Mouse (Mus musculus) kidney, postnatal 0 days (tissue): ENCODE results near the gene Tmem223. TPM values are rescaled to one million over a fixed set of nuclear protein-coding genes. Genes with fewer than 3 reads are reported as not detected.

Experiments used
- ATAC-seq: fragments of 200-750 bp; cut with Nextera tagmentation; replicated peaks from 2 replicates; pipeline ENCODE4 v1.8.0; 2017; ENCODE audit warnings: low read depth, moderate number of reproducible peaks, moderate TSS enrichment, moderate library complexity; ENCODE audit not compliant: low FRiP score
- DNase-seq: peaks from one replicate; pipeline ENCODE4 v3.0.0-alpha.2; 2016; ENCODE audit warnings: low spot score
- H3K27ac ChIP-seq: fragments of 300-500 bp; sonication (generic); 2 replicates; pipeline ENCODE4 v1.5.1; 2014; ENCODE audit warnings: mild to moderate bottlenecking
- H3K27me3 ChIP-seq: fragments of 300-500 bp; sonication (generic); 2 replicates; pipeline ENCODE4 v1.6.1; 2014; ENCODE audit warnings: low read length, mixed read lengths; ENCODE audit not compliant: insufficient read depth
- H3K36me3 ChIP-seq: fragments of 300-500 bp; sonication (generic); 2 replicates; pipeline ENCODE4 v1.6.1; 2014; ENCODE audit warnings: low read length, mixed read lengths; ENCODE audit not compliant: insufficient read depth
- H3K4me1 ChIP-seq: fragments of 300-500 bp; sonication (generic); replicated peaks from 2 replicates; pipeline ENCODE4 v1.6.1; 2014; ENCODE audit warnings: antibody characterized with exemption, low read length, mixed read lengths; ENCODE audit not compliant: insufficient read depth
- H3K4me2 ChIP-seq: fragments of 300-500 bp; sonication (generic); 2 replicates; pipeline ENCODE4 v1.6.1; 2014; ENCODE audit warnings: mild to moderate bottlenecking, low read length, moderate library complexity, mixed read lengths
- H3K4me3 ChIP-seq: fragments of 300-500 bp; sonication (generic); replicated peaks from 2 replicates; pipeline ENCODE4 v1.5.1; 2014; ENCODE audit warnings: low read depth, low read length
- H3K9ac ChIP-seq: fragments of 300-500 bp; sonication (generic); 2 replicates; pipeline ENCODE4 v1.6.1; 2014; ENCODE audit warnings: low read depth, low read length
- H3K9me3 ChIP-seq: fragments of 300-500 bp; sonication (generic); replicated peaks from 2 replicates; pipeline ENCODE4 v1.6.1; 2016; ENCODE audit warnings: low read length, inconsistent platforms, mixed read lengths
- CTCF ChIP-seq: IDR thresholded peaks from 2 replicates; pipeline ENCODE4 v1.5.1; 2016; ENCODE audit warnings: antibody characterized with exemption, low read depth, mild to moderate bottlenecking, moderate library complexity
- WGBS: fragments of 180-500 bp; shearing (Covaris S2); extraction: QIAGEN DNeasy Blood & Tissue Kit; methylation state at CpG from one replicate; pipeline ENCODE4 v1.1.7; 2014; 5-methylcytosine and 5-hydroxymethylcytosine counted together
- polyA plus RNA-seq: library from polyadenylated mRNA; unstranded; fragments of >200 nt; fragmentation: Nextera tagmentation; extraction: Ambion mirVana; gene quantifications from 2 replicates; pipeline ENCODE4 v1.2.1, GENCODE M21; 2015

Tmem223 gene
- polyA plus RNA-seq, 1 experiment from 2014 or later, result 286 TPM

GRCm38 (mm10) chr19:8773409-8773808 is 2.6 kb downstream of the Tmem223 start:
- Histone ChIP-seq H3K4me3 (peak overlapping the region; percentile 73), H3K27ac (peak overlapping the region; percentile 97; the same call in 1 of the 2 replicates), H3K27me3 (no peaks in the 10 kb centered on the region), H3K4me2 (peak overlapping the region; percentile 93), H3K4me1 (peaks cover 14% of the 10 kb centered on the region; the same call in 1 of the 2 replicates), H3K9ac (peak overlapping the region; percentile 94; the same call in 1 of the 2 replicates), H3K36me3 (peaks cover 17% of the 10 kb centered on the region), H3K9me3 (no peaks in the 10 kb centered on the region)
- no peak for ATAC-seq
- no peak for TF ChIP-seq CTCF
- WGBS, result 46% methylated on average over 6 of the region's 6 CpGs
- no peak for DNase-seq

- peak within 1 kb of the TSS; percentile 93 for H3K4me2 ChIP-seq
- WGBS, result under 1% methylated on average over 65 of the region's 68 CpGs
- DNase-seq, result peak; percentile 96
- 0 out of 2 replicates have a peak, but pooled peaks have one; percentile 8 for TF ChIP-seq CTCF
- peak within 1 kb of the TSS; percentile 97 for H3K27ac ChIP-seq
- no peaks in the 10 kb centered on the region for H3K9me3 ChIP-seq
- H3K36me3 ChIP-seq, result peaks cover 13% of the 10 kb centered on the region
- peaks cover 14% of the 10 kb centered on the region; the same call in 1 of the 2 replicates for H3K4me1 ChIP-seq
- no peaks in the 10 kb centered on the region for H3K27me3 ChIP-seq
- H3K9ac ChIP-seq, result peak within 1 kb of the TSS; percentile 94
- peak; percentile 86 for ATAC-seq
- peak within 1 kb of the TSS; percentile 73 for H3K4me3 ChIP-seq
Observed at GRCm38 (mm10) chr19:8774086-8774835, 3.5 kb downstream of the Tmem223 start, which contains the start of gene Tmem179b. Tmem179b (minus strand) TSS chr19:8774467.

GRCm38 (mm10) chr19:8774951-8775421 is 4.2 kb downstream of the Tmem223 start:
- DNase-seq, result peak; percentile 30
- Histone ChIP-seq H3K36me3 (peaks cover 11% of the 10 kb centered on the region), H3K9me3 (no peaks in the 10 kb centered on the region), H3K4me1 (peaks cover 14% of the 10 kb centered on the region; the same call in 1 of the 2 replicates), H3K27me3 (no peaks in the 10 kb centered on the region), H3K9ac (peak overlapping the region; percentile 94), H3K4me3 (peak overlapping the region; percentile 73), H3K27ac (peak overlapping the region; percentile 97), H3K4me2 (peak overlapping the region; percentile 93)
- ATAC-seq, result no peak; the same call in 1 of the 2 replicates
- WGBS, result 2% methylated on average over 20 of the region's 20 CpGs
- no peak for TF ChIP-seq CTCF

GRCm38 (mm10) chr19:8786008-8786781 is 15.4 kb downstream of the Tmem223 start, which contains the start of gene Taf6l:
Taf6l (minus strand) TSS chr19:8786417.
- Histone ChIP-seq H3K36me3 (0 out of 2 replicates have a peak, but pooled peaks cover 6% of the 10 kb centered on the region), H3K9ac (peak within 1 kb of the TSS; percentile 66), H3K4me2 (peak within 1 kb of the TSS; percentile 68), H3K27me3 (no peaks in the 10 kb centered on the region), H3K4me1 (no peaks in the 10 kb centered on the region; the same call in 1 of the 2 replicates), H3K9me3 (no peaks in the 10 kb centered on the region), H3K4me3 (peak within 1 kb of the TSS; percentile 72), H3K27ac (peak within 1 kb of the TSS; percentile 87)
- DNase-seq (peak; percentile 98), ATAC-seq (peak; percentile 99)
- WGBS, result under 1% methylated on average over 32 of the region's 32 CpGs
- peak; percentile 40; the same call in 1 of the 2 replicates for TF ChIP-seq CTCF

- 34% methylated on average over 3 of the region's 3 CpGs for WGBS
- no peak for TF ChIP-seq CTCF
- no peak overlapping the region for H3K4me2 ChIP-seq
- H3K36me3 ChIP-seq, result peaks cover 5% of the 10 kb centered on the region; the same call in 1 of the 2 replicates
- H3K9ac ChIP-seq, result no peak overlapping the region
- no peak for ATAC-seq
- no peaks in the 10 kb centered on the region for H3K9me3 ChIP-seq
- H3K27ac ChIP-seq, result no peak overlapping the region
- H3K27me3 ChIP-seq, result no peaks in the 10 kb centered on the region
- no peaks in the 10 kb centered on the region; the same call in 1 of the 2 replicates for H3K4me1 ChIP-seq
- DNase-seq, result no peak
- no peak overlapping the region for H3K4me3 ChIP-seq
Observed at GRCm38 (mm10) chr19:8788521-8788920, 17.7 kb downstream of the Tmem223 start.

- TF ChIP-seq CTCF, result no peak
- no peak overlapping the region for H3K9ac ChIP-seq
- no peaks in the 10 kb centered on the region for H3K27me3 ChIP-seq
- ATAC-seq, result no peak
- H3K4me3 ChIP-seq, result no peak overlapping the region
- no peak for DNase-seq
- WGBS, result 45% methylated on average over 1 of the region's 1 CpGs
- no peak overlapping the region for H3K27ac ChIP-seq
- H3K4me2 ChIP-seq, result no peak overlapping the region
- H3K9me3 ChIP-seq, result no peaks in the 10 kb centered on the region
- peaks cover 12% of the 10 kb centered on the region for H3K36me3 ChIP-seq
- no peaks in the 10 kb centered on the region; the same call in 1 of the 2 replicates for H3K4me1 ChIP-seq
Observed at GRCm38 (mm10) chr19:8789171-8789570, 18.4 kb downstream of the Tmem223 start.
